Comparison of ENCODE assay signal across 8 mouse cellular contexts in genomic region chr14:55094704-55095231, GRCm38 (mm10). TPM values are rescaled to one million over a fixed set of nuclear protein-coding genes. Genes with fewer than 3 reads are reported as not detected.
DNase-seq lines count a peak whose midpoint lies in the region; ATAC-seq and TF ChIP-seq lines count a peak whose summit lies in the region.

TSS of gene Thtpa (plus strand) at chr14:55094784.

- intact Hi-C loops in gastrocnemius, postnatal 36 days (cut with DNase I) = loop anchor here (5.0 to 10.0 kb wide), 2 partner anchors 202 to 580 kb away; partner anchors contain the start of genes Pabpn1 and Prmt5

- peaks cover 21% of the 10 kb centered on the region for H3K4me1 ChIP-seq in intestine, embryonic 15.5 days (replicated peaks)
- peaks cover 44% of the 10 kb centered on the region for H3K4me1 ChIP-seq in limb, embryonic 10.5 days
- peaks cover 29% of the 10 kb centered on the region for H3K4me1 ChIP-seq in midbrain, embryonic 11.5 days (ENCODE audit: control insufficient read depth, insufficient read depth, low read length)
- H3K4me1 ChIP-seq in spleen, adult 2 months (ENCODE audit: control insufficient read depth, insufficient read depth, insufficient read length) = peaks cover 5% of the 10 kb centered on the region; the same call in 1 of the 2 replicates

- DNase-seq in frontal cortex, postnatal 14 days (ENCODE audit: low spot score in 2 of 2) = no peak
- DNase-seq in embryo, embryonic 10 days (ENCODE audit: low spot score) = peak; percentile 87
- peak; percentile 55 to 72 for DNase-seq in gastrocnemius, postnatal 36 days
- peak; percentile 86 for DNase-seq in limb, embryonic 10.5 days (ENCODE audit: low spot score)
- peak; percentile 98 for DNase-seq in midbrain, embryonic 11.5 days (ENCODE audit: low spot score, missing footprints)
- DNase-seq in spleen, adult 2 months (ENCODE audit: low read depth in 1 of 2, low spot score in 2 of 2) = peak in 1 of 2 experiments; percentile 64

- H3K4me2 ChIP-seq in intestine, embryonic 15.5 days (replicated peaks) = peak within 1 kb of the TSS; percentile 65
- H3K4me2 ChIP-seq in midbrain, embryonic 11.5 days = peak within 1 kb of the TSS; percentile 75

- TF ChIP-seq POLR2A in spleen, adult 2 months (IDR thresholded peaks at IDR 0.05; ENCODE audit: low read depth, low read length) = no peak

- no peaks in the 10 kb centered on the region for H3K27me3 ChIP-seq in intestine, embryonic 15.5 days (replicated peaks)
- H3K27me3 ChIP-seq in limb, embryonic 10.5 days (ENCODE audit: low read depth, poor library complexity, severe bottlenecking) = 0 out of 2 replicates have a peak, but pooled peaks cover 9% of the 10 kb centered on the region
- H3K27me3 ChIP-seq in midbrain, embryonic 11.5 days (ENCODE audit: control insufficient read depth, insufficient read depth, low read length) = no peaks in the 10 kb centered on the region
- H3K27me3 ChIP-seq in spleen, adult 2 months (ENCODE audit: control insufficient read depth, insufficient read depth, low read length) = no peaks in the 10 kb centered on the region

- peak within 1 kb of the TSS; percentile 78 for H3K27ac ChIP-seq in intestine, embryonic 15.5 days
- peak within 1 kb of the TSS; percentile 94 for H3K27ac ChIP-seq in limb, embryonic 10.5 days
- peak within 1 kb of the TSS; percentile 55 for H3K27ac ChIP-seq in midbrain, embryonic 11.5 days (ENCODE audit: low read depth, low read length)
- peak within 1 kb of the TSS; percentile 91 for H3K27ac ChIP-seq in spleen, adult 2 months (ENCODE audit: insufficient read depth, low read length)

- WGBS in intestine, embryonic 15.5 days = under 1% methylated on average over 30 of the region's 30 CpGs
- WGBS in limb, embryonic 10.5 days = 1% methylated on average over 30 of the region's 30 CpGs
- WGBS in midbrain, embryonic 11.5 days = under 1% methylated on average over 30 of the region's 30 CpGs
- under 1% methylated on average over 30 of the region's 30 CpGs for WGBS in spleen, adult 2 months

- peak within 1 kb of the TSS; percentile 68 for H3K4me3 ChIP-seq in intestine, embryonic 15.5 days (replicated peaks)
- H3K4me3 ChIP-seq in limb, embryonic 10.5 days = peak within 1 kb of the TSS; percentile 78
- peak within 1 kb of the TSS; percentile 60 for H3K4me3 ChIP-seq in midbrain, embryonic 11.5 days (ENCODE audit: low read depth, low read length)
- peak within 1 kb of the TSS; percentile 93 for H3K4me3 ChIP-seq in spleen, adult 2 months (ENCODE audit: extremely low read depth, insufficient read depth, insufficient read length)

- peak; percentile 39 for ATAC-seq in frontal cortex, adult (ENCODE audit: low TSS enrichment)
- peak; percentile 73 for ATAC-seq in intestine, embryonic 15.5 days
- ATAC-seq in midbrain, embryonic 11.5 days (ENCODE audit: low FRiP score) = peak; percentile 65

- peak within 1 kb of the TSS; percentile 64 for H3K9ac ChIP-seq in intestine, embryonic 15.5 days
- H3K9ac ChIP-seq in midbrain, embryonic 11.5 days (ENCODE audit: low read length) = peak within 1 kb of the TSS; percentile 80

- TF ChIP-seq CTCF in spleen, adult 2 months (IDR thresholded peaks at IDR 0.05; ENCODE audit: extremely low read depth, insufficient read depth, insufficient read length, insufficient replicate concordance) = no peak

- no peaks in the 10 kb centered on the region for H3K9me3 ChIP-seq in intestine, embryonic 15.5 days
- no peaks in the 10 kb centered on the region for H3K9me3 ChIP-seq in limb, embryonic 10.5 days (replicated peaks)
- no peaks in the 10 kb centered on the region for H3K9me3 ChIP-seq in midbrain, embryonic 11.5 days (ENCODE audit: control insufficient read depth, low read length)

- H3K36me3 ChIP-seq in intestine, embryonic 15.5 days = peaks cover 5% of the 10 kb centered on the region; the same call in 1 of the 2 replicates
- peaks cover 22% of the 10 kb centered on the region for H3K36me3 ChIP-seq in limb, embryonic 10.5 days
- no peaks in the 10 kb centered on the region for H3K36me3 ChIP-seq in midbrain, embryonic 11.5 days (ENCODE audit: control insufficient read depth, insufficient read depth, low read length)
- no peaks in the 10 kb centered on the region; the same call in 1 of the 2 replicates for H3K36me3 ChIP-seq in spleen, adult 2 months (ENCODE audit: control insufficient read depth, insufficient read depth, low read length)

RNA-seq across cellular contexts. Expression of gene Thtpa, which starts in this region (rescaled TPM):
- 10 to 100 TPM; 10.1 to 13.6 TPM for total RNA-seq in gastrocnemius, postnatal 36 days (2021)
- 19.0 and 19.4 TPM in 2 replicates for polyA plus RNA-seq in intestine, embryonic 15.5 days (2015; fragmentation: Nextera tagmentation; extraction: Ambion mirVana)
- polyA plus RNA-seq in limb, embryonic 10.5 days (2016; fragmentation: Nextera tagmentation; extraction: Ambion mirVana) = 22.0 and 25.6 TPM in 2 replicates
- polyA plus RNA-seq in midbrain, embryonic 11.5 days (2014; fragmentation: Nextera tagmentation; extraction: Ambion mirVana) = 22.0 and 22.7 TPM in 2 replicates
- 4.1 and 4.4 TPM in 2 replicates for polyA plus RNA-seq in spleen, adult 2 months (2012; rRNA removed)

Comparison
In these comparisons a context has a peak if more than half of its experiments do, and no peak if none do; other contexts are left out.
1. DNase-seq: peak in embryo, embryonic 10 days (single experiment), gastrocnemius, postnatal 36 days (2 of 2), limb, embryonic 10.5 days (single experiment) and midbrain, embryonic 11.5 days (single experiment); none in frontal cortex, postnatal 14 days (0 of 2).
2. Peak in every context shown above with its lines, with median percentiles within 50 percentile points of each other: ATAC-seq, H3K27ac ChIP-seq and H3K4me3 ChIP-seq.